Mouse (Mus musculus): Measurements from ENCODE around the gene Gm49416.
"Not testable (repeated sequence)": the region's sequence is repeated elsewhere in the genome, so short reads cannot be mapped to it uniquely, and the experiment has no call there.

The Gm49416 gene

DNA sequence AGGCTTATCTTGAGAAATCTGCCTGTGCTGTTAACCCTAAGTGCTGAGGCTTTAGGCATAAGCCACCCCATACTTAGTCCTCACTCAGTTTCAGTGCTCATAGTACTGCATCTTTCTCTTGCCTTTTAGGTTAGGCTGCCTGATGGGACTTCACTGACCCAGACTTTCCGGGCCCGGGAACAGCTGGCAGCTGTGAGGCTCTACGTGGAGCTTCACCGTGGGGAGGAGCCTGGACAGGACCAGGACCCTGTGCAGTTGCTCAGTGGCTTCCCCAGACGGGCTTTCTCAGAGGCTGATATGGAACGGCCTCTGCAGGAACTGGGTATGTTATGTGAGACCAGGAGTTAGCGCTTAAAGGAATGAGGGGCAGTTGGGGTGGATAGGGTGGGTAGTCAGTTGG, 13.7 kb upstream of the Gm49416 start:
- DNase-seq (ENCODE audit: extremely low spot score, low read depth, low spot score): no peak

DNA sequence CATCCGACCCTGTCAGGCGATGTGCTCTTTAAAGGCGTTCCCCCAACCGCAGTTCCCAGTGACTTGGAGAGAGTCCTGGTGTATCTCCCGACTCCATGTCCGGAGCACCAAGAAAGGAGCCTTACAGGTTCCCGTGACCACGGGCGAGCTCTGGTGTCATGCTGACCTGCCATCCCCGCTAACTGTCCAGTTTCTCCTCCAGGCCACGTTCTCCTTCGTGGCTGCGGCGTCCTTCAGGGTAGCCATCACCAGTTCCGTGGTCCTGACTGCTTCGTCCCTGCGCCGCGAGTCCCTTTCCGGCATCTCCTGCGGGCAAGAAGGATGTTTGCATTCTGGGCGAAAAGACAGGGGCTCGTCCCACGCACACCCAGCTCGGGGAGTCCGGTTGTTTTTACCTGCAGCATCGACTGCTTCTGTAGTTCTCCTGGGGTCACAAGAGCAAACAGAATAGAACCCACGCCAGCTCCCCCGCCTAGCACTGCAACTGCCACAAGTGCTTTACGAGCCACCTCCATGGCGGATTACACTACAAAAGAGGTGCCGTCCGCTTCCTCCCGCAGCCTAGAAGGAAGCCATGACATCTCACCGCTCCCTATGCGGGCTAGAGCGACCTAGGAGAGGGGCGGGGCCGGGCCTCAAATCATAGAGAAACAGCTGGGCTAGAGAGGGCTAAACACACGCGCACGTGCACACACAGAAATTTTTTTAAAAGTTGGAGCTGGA, 8.3 kb upstream of the Gm49416 start, which contains the start of gene Uqcc3:
Gene Uqcc3, minus strand, starts transcription at position 613 of the 723 bp plus-strand sequence.
- no peak for DNase-seq (ENCODE audit: extremely low spot score, low read depth, low spot score)

DNA sequence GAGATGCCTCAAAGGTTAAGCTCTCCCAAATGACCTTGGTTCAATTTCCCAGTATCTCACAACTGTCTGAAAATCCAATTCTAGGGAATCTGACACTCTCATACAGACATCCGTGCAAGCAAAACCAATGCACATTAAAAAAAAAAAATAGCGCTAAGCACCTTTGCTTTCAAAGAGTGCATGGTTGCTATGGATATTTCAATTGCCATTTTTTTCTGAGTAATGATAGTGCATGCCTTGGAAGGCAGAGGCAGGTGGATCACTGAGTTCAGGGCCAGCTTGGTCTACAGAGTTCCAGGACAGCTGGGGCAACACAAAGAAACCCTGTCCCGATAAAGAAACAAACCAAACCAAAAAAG, 7.7 kb upstream of the Gm49416 start:
- DNase-seq (ENCODE audit: extremely low spot score, low read depth, low spot score): no peak

DNA sequence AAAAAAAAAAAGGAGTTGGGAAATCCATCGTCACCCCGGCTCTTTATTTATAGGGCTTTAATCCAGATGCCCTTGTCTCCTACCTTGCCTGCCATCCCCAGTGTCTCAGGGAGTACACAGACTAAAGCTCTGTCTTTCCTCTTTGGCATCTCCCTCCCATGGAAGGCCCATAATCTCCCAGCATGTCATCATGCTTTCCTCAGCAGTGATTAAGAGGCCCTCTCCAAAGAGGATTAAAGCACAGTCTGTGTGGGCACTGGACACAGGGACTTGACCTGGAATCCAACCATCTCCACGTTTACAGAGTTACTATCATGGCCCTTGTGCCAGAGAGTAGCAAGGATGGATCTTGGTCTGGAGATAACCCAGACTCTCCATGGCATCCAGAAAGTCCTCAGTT, 5.1 kb upstream of the Gm49416 start, which contains the start of the genes Lbhd1 and Gm49403:
Gene Lbhd1, plus strand, starts transcription at position 117 of the 400 bp plus-strand sequence.
Gene Gm49403, plus strand, starts transcription at position 315 of the 400 bp plus-strand sequence.
- DNase-seq (ENCODE audit: extremely low spot score, low read depth, low spot score): no peak

DNA sequence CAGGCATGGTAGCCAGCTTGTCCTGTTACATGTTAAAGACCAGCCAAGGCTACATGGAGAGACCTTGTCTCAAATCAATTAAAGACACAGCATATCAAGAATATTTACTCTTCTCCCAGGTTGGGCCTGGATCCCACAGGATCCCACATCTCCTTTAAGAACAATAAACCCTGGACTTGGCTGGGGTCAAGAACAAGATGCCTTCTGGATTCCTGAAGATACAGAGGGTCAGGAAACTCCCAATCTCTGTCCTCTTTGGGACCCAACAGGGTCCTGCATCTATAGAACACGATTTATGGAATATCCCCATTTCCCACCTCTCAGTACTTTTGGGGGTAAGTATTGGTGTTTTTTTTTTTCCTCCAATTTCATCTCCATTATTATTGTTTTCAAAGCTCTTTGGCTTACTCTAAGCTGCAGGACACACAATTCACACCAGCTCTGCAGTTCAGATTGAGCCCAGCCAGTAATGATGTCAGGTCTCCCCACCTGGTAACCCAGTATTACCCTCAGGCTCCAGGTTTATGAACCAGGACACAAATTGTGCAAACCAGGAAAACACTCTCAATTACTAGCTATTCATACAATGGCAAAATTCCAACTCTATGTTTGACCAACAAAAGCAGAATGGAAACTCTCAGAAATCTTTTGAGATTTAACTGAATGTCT, 1.7 kb upstream of the Gm49416 start:
- DNase-seq (ENCODE audit: extremely low spot score, low read depth, low spot score): no peak

DNA sequence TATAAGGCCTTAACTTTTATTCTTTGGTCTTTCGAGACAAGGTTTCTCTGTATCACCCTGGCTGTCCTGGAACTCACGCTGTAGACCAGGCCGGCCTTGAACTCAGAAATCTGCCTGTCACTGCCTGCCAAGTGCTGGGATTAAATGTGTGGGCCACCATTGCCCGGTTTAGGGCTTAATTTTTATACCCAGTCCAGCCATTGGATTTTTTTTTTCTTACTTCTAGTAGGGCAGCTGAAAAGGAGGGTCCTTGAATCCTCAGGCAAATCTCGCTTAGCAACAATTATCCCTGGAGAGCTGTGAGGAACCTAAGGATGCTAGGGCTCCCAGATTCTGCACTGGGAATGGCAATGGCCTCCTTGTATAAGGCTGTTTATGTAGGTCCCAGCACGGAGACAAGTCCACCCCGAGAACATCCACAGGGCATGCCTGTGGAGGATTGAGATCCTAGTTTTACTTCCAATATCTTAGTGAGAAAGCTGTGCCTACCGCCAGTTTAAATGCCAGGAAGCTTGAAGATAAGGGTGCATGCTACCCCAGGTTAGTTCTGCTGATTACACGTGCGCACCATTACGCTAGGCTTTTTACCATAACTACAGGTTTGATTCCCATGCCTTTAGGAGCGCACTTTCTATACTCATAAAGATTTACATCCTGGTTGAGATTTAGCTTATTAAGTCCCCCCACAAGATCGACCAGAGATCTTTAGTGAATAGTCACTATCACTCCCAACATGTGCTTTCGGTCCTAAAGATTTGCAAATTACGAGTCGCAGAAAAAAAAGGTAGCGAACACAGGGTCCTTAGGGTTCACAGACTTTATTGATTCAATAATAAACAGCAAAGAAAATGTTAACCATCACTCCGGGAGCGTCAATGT, 902 bp upstream of the Gm49416 start:
- no peak for DNase-seq (ENCODE audit: extremely low spot score, low read depth, low spot score)

DNA sequence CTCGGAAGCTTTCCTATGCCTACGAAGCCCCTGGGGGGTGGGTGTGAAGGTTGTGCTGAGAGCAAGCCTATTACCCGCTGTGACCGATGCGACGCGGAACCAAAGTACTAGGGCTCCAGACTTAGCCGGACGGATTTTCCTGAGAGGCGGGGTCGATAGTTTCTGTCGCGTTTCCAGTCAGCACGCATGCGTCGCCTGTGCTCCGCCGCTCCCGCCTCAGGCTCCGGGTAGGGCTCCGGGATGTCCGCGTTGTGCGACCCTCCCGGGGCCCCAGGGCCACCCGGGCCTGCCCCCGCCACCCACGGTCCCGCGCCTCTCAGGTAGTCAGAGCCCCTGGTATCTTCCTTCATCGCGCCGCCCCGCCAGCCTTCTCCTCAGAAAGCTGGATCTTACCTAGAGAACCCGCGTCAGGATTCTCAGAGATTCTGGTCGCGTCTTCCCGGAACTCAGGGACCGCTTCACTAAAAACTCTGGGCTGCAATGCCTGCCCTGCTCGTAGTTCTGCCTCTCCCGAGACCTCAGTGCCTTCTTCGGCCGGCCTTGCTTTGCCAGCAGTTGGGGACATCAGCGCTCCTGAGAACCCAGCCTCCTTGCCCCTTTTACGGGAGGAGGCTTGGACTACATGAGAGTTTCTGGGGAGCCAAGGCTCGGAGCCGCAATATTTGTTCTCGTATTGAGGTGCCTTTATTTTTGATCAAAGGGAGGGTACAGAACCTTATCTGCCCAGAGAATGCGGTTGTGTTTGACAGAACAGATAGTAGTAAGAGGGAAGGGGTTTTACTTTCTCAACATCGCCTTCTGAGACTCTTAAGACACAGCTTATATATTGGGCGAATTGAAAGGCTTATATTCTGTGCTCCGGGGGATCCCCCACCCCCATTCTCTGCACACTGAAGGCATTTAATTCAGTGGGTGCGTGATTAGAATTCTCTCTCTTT, 4.4 kb downstream of the Gm49416 start, which contains the start of gene Ints5:
Gene Ints5, plus strand, starts transcription at position 177 of the 938 bp plus-strand sequence.
- DNase-seq (ENCODE audit: extremely low spot score, low read depth, low spot score): no peak

DNA sequence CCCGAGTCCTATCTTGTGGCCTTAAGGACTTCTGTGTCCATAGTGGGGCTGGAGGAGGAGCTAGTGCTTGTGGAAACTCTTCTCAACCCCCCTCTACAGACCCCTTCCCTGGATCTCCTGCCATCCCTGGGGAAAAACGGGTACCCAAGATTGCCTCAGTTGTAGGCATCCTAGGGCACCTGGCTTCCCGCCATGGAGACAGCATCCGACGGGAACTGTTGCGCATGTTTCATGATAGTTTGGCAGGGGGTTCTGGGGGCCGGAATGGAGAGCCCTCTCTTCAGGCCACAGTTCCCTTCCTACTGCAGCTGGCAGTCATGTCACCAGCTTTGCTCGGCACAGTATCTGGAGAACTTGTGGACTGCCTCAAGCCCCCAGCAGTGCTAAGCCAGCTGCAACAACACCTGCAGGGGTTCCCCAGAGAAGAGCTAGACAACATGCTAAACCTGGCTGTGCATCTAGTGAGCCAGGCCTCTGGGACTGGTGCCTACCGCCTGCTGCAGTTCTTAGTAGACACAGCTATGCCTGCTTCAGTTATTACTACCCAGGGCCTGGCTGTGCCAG, 6.8 kb downstream of the Gm49416 start:
- no peak for DNase-seq (ENCODE audit: extremely low spot score, low read depth, low spot score)

DNA sequence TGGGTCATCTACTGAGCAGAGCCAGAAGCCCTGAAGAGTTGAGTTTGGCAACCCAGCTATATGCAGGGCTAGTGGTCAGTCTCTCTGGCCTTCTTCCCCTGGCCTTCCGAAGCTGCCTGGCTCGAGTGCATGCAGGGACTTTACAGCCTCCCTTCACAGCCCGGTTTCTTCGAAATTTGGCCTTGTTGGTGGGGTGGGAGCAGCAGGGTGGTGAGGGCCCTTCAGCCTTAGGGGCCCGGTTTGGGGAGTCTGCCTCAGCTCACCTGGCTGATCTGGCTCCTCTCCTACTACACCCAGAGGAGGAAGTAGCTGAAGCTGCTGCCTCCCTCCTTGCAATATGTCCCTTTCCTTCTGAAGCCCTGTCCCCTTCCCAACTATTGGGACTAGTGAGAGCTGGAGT, 7.5 kb downstream of the Gm49416 start:
- not testable (repeated sequence) for DNase-seq (ENCODE audit: extremely low spot score, low read depth, low spot score)

DNA sequence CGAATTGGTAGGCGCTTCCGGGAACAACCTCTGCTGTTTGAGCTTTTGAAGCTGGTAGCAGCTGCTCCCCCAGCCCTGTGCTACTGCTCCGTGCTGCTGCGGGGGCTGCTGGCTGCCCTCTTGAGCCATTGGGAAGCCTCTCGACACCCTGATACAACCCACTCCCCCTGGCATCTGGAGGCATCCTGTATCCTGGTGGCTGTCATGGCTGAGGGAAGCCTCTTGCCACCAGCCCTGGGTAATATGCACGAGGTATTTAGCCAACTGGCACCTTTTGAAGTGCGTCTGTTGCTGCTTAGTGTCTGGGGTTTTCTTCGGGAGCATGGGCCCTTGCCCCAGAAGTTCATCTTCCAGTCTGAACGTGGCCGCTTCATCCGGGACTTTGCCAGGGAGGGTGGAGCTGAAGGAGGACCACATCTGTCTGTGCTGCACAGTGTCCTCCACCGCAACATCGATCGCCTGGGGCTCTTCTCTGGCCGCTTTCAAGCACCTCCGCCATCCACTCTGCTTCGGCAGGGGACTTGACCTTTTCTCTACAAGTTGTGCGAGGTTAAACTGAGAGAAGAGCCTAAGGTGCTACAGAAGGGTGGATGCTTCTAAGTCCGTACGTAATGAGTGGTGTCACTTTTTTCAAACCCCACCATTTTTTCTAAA, 8.6 kb downstream of the Gm49416 start:
- DNase-seq (ENCODE audit: extremely low spot score, low read depth, low spot score): not testable (repeated sequence)

DNA sequence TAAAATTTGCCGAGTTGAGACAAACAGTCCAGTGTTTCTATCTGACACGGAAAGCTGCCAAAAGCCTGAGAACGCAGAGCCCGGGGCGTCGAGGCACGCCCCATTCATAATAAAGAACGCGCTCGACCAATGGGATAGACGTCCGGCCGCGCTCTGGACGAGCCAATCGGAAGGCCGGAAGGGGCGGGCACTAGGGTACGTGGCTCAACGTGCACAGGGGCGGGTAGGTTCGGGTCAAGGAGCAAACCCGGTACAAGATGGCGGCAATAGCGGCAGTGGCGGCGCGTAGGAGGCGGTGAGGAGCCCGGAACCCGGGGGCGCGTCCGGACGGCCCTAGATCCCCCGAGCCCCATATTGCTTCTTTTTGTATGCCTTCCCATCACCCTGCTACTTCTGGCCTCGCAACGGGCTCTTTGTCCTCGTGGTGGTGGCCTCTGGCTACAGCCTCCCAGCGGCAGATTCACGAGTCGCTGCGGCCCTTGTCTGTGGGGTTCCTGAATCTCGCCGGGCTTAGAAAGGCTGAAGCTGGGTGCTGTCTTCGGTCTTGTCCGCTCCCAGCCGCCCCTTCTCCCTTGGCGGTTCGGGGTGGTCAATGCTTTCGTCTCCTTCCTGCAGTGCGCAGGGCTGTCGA, 9.3 kb downstream of the Gm49416 start, which contains the start of gene Ganab:
Gene Ganab, plus strand, starts transcription at position 207 of the 631 bp plus-strand sequence.
- peak; percentile 89 for DNase-seq (ENCODE audit: extremely low spot score, low read depth, low spot score)

DNA sequence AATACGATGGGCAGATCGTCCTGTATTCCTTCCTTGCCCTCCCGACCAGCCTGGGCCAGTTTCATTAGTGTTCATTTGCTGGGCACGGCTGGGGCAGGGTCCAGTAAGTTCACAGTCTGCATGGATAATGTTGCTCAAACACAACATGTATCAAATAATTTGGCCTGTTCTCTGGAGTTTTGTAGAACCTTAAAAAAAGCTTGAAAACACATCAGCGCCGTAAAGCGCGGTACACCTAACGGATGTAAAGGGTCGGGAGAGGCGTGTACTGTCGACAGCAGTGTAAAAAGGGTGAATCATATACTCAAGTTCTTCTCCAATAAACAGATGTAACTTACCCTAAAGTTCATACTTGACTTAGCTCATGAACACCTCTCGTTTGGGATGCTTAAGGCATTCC, 9.8 kb downstream of the Gm49416 start:
- no peak for DNase-seq (ENCODE audit: extremely low spot score, low read depth, low spot score)

DNA sequence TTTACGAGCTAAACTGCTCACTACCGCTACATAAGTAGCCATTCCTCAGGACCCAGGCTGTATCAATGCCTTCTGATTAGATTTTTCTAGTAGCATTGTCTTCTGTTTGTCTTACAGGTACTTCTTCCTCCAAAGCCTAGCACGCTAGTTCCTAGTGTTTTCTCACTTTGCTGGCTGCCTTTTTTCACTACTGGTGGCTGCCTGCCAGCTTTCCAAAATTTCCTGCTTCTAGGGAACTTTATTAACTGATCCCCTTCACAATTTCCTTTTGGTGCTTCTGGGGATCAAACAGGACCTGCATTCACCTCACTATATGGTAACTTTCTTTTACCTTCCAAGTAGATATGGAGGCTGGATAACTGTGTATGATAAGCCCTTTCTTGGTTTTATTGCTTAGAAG, 10.4 kb downstream of the Gm49416 start:
- DNase-seq (ENCODE audit: extremely low spot score, low read depth, low spot score): no peak

DNA sequence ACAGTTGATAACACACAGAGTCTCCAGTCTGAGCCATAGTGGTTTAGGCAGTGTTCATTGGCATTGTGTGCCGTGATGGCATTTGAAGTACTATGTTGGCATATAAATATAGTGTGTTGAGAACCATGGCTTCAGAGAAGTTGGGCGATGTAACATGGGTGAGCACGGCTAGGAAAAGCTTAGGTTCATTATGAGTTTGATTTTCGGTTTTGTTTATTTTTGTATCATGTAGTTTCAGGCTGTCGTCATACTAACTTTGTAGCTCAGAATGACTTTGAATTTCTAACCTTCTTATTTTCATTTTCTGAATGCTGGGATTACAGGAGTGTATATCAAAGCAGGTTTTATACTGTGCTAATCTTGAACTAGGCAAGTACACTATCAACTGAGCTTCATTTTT, 14.7 kb downstream of the Gm49416 start:
- DNase-seq (ENCODE audit: extremely low spot score, low read depth, low spot score): no peak

DNA sequence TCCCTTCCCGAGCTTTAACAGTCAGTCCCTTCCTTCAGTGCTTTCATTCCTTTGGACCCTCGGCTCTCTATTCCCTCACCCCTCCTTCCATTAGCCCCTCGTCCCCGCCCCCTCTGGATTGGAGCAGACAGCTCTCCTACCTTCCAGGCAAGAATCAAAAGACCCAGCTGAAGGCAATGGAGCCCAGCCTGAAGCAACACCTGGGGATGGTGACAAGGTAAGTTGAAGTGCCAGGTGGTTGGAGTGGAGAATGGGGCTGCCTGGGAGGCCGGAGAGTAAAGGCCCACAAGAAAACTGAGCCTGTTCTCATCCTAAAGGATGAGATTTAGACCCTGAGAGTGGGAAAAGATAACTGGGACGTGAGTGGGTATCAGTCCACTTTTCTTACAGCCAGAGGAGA, 19.8 kb downstream of the Gm49416 start:
- DNase-seq (ENCODE audit: extremely low spot score, low read depth, low spot score): no peak

DNA sequence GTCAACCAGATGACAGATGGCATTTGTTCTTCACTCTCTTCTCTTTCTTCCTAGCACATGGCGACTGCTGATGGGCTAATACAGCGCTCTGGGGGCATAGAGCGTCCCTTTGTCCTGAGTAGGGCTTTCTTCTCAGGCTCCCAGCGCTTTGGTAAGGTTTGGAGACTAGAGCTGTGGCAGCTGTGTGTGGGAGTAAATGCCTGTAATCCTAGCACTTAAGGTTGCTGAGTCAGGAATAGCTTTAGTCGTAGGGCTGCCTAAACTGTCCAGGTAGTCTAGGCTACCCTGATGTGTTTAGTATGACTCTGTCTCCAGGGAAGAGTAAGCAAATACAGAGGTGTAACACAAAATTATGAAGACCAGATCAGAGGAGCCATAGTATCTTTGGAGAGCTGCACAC, 23.1 kb downstream of the Gm49416 start:
- no peak for DNase-seq (ENCODE audit: extremely low spot score, low read depth, low spot score)

DNA sequence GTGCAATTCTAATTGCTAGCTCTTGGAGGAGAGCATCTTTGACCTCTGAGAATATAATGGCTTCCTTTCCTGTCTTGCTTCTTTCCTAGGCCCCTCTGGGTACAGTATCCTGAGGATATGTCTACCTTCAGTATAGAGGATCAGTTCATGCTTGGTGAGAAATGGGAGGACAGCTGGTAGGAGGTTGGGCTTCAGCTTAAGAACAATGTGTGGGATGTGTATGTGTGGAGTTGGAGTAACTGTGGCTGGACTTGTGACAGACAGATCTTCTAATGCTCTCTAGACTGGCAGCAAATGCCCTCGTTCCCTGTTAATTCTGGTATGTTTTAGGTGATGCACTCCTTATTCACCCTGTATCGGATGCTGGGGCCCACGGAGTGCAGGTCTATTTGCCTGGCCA, 25.5 kb downstream of the Gm49416 start:
- no peak for DNase-seq (ENCODE audit: extremely low spot score, low read depth, low spot score)

DNA sequence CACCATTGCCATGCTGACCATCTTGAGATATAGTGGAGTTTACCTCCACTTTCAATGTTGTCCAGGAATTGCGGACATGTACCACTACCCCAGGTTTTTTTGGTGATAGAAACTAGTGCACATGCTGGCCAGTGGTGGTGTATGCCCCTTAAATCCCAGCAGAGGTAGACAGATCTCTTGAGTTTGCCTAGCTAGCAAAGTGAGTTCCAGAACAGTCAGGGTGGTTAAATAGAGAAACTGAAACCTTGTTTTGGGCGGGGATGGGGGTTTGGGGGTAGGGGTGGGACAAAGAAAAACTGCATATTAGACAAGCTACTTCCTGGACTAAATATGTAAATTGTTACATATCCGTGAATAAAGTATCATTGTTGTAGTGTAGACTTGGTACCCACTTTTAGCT, 30.3 kb downstream of the Gm49416 start:
- no peak for DNase-seq (ENCODE audit: extremely low spot score, low read depth, low spot score)

DNA sequence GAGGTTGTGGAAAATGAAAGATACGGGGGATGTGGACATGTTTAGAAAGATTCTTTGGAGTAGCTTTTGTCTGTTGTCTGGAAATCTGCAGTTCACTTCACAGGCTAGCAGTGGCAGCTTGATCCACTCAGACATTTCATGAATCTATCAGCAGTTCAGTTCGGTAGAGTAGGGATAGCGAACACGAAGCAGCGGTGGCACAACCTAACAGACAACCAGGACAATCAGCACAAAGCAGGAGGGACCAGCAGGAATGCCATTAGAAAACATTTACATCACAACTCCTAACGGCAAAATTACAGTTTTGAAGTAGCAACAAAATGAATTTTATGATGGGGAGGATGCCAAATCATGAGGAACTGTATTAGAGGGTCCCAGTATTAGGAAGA, 31.0 kb downstream of the Gm49416 start:
- no peak for DNase-seq (ENCODE audit: extremely low spot score, low read depth, low spot score)
